Mouse (Mus musculus) B cell, adult 2 months (primary cell): ENCODE data around the gene Pm20d2.

Experiments used
- DNase-seq, 2 experiments: peaks; one replicate each; pipeline ENCODE4 v3.0.0; 2022

Pm20d2 gene

DNA sequence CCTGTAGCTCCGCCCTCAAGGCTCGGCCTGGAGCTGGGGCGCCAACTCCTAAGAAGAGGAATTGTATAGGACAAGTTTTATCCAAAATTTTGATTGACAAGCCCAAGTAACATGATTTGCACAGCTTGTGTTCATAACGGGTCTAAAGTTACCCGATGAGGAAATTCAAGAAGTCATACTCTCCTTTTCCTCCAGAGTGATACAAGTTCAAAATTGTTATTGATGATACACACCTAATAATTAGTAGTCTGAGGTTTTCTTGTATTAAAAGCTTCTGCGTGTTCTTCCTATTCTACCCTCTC is at the start of gene Pm20d2:
TSS of gene Pm20d2 (minus strand) at position 3 of the 302 bp plus-strand sequence.
- DNase-seq, result no peak

GRCm38 (mm10) chr4:33230881-33231280 is 41.3 kb upstream of the Pm20d2 start:
- no peak for DNase-seq

GRCm38 (mm10) chr4:33229639-33230038 is 40.1 kb upstream of the Pm20d2 start:
- DNase-seq, result no peak

GRCm38 (mm10) chr4:33227164-33227563 is 37.6 kb upstream of the Pm20d2 start:
- no peak for DNase-seq

DNA sequence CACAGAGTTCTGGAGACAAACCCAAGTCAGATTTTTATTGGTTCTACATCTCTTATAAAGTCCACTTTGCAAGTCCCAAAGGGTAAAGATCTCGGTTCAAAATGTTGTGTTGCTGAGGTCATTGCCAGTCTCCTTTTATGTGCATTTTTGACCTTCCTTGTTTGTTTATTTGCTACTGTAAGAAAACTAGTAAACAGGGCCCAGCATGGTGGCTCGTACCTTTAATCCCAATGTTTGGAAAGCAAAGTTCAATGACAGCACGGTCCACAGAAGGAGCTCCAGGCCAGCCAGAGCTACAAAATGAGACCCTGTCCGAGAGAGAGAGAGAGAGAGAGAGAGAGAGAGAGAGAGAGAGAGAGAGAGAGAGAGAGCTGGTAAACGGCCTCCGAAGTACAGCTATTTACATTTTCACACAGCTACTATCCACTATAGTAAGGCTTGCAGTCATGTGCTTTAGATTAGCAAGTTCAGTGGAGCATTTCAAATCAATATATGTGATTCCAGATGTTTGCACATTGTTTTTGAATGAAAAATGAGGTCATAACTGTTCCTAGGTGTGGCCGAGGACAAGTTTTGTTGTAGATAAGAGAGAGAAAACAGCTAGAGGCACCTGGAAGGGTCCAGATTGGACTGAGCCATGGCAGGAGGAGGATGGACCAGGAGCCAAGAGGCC is 34.6 kb upstream of the Pm20d2 start:
- no peak for DNase-seq

DNA sequence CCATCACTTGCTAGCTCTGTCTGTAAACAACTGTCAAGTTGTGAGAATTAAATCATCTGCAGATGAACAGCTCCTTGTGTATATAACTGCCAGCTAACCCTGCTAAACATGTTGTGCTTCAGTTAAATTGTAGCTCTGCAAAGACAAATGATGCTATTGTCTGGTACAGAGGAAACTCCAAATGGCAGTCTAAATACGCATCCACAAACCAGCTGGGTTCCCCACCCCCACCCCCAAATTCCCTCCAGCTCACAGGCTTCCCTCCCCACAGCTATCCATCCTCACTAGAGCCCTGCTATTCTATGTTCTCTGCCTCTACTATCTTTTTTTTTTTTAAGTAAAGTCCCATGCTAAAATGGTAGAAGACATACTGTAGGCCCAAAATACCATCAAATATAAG is 32.3 kb upstream of the Pm20d2 start:
- DNase-seq, result no peak

GRCm38 (mm10) chr4:33208881-33209841 is 19.6 kb upstream of the Pm20d2 start, which contains the start of gene Srsf12:
Gene Srsf12 (plus strand): TSS chr4:33208991.
- peak; percentile 13 to 30 for DNase-seq

- DNase-seq, result no peak
Observed at GRCm38 (mm10) chr4:33207551-33207950, 18.0 kb upstream of the Pm20d2 start.

DNA sequence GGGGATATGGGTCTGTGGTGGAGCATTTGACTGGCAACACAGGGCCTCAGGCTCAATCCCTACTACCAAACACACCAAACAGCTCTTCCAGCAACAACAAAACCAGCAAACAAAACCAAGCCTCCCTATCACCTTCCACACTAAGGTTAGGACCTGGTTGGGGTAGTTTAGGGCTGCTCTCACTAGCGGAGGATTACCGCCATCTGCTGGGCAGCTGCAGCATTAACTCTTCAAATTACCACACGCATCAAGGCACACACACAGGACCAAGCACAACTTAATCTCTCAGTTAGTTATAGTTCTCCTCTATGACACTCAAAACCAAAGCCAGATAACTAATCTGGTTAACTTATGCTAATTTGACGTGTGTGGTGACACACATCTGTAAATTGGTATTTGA is 15.1 kb upstream of the Pm20d2 start:
- peak; percentile 59 for DNase-seq

- DNase-seq, result no peak
Observed at GRCm38 (mm10) chr4:33198117-33198516, 8.6 kb upstream of the Pm20d2 start.

DNA sequence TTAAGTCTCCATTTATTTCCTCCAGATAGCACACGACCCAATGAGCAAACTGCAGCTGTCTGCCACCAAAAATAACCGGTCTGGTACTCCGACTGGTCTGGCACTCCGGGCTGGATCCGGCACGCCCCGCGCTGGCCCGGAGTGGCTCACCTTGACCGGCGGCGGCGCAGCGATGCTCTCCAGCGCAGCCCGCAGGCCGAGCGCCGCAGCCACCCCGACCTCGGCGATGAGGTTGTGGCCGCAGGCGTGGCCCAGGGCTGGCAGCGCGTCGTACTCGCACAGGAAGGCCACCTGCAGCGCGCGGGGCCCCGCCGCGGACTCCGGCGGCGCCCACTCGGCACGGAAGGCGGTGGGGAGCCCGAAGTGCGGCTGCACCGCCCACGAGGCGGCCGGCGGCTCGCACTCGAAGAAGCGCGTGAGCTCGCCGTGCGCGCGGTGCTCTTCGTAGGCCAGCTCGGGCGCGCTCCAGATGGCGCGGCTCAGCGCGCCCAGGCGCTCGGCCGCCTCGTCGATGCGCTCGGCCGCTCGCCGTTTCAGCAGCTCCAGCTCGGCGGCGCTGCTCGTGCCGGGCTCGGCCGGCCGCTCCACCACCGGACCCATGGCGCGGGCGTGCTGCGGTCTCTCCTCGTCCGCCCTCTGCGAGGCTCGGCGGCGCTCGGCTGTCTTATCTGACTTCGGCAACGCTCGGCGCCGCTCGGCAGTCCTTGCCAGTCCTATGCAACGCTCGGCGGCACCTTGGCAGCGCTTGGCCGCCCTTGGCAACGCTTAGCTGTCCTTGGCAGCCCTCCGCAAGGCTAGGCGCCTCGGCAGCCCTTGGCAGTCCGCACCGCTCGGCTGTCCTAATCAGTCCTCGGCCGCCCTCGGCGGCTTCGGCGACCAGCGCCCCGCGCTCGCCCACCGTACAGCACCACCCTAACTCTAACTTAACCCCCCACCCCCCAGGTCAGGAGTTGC is 479 bp downstream of the Pm20d2 start:
- peak; percentile 38 to 46 for DNase-seq

- peak; percentile 10 for DNase-seq
Observed at GRCm38 (mm10) chr4:33188164-33188563, 1.4 kb downstream of the Pm20d2 start.

DNA sequence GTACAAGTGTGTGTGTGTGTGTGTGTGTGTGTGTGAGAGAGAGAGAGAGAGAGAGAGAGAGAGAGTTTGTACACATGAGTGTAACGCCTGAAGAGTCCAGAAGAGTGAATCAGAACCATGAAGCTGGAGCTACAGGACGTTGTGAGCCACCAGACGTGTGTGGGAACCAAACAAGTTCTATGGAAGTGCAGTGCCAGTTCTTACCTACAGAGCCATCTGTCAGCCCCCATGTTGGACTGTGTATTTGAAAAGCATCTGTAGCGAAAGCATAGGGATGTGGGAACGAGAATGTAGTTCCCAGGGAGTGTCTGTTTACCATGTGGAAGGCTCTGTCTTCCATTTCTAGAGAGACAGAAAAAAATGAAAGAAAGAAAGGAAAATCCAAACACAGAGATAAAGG is 6.1 kb downstream of the Pm20d2 start:
- no peak for DNase-seq

- DNase-seq, result no peak
Observed at GRCm38 (mm10) chr4:33152087-33153038, 37.2 kb downstream of the Pm20d2 start.

DNA sequence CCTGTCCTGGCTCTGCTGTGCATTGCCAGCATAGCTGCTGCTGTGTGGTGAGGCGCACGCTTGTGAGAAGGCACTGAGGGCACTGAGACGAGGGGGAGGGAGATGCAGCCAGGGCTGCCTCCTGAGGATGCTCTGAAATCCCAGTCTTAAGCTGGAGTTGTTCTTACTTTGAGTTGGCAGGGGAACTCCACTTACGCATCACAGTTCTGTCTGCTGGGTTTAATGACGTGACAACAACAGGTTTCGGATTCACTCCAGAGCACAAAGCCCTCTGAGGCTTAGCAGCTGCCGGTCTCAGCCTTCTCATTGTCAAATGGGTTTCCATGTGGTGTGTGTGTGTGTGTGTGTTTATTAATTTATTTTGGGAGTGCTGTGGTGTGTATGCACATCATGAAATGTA is 40.4 kb downstream of the Pm20d2 start:
- DNase-seq, result no peak

DNA sequence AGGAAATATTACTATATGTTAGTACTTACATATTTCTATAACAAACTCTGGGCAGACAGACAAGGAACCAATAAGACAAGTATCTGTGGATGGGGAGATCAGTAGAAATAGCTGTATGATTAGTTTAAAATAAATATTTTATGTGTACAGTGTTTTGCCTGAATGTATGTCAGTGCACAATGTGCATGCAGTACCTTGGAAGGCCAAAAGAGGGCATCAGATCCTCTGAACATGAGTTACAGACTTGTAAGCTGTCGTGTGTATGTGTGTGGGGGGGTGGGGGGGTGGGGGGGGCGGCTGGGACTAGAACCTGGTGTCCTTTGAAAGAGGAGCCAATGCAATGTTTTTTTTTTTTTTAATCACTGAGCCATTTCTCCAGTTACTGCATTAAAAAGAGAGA is 41.7 kb downstream of the Pm20d2 start:
- DNase-seq, result peak; percentile 67 to 69

DNA sequence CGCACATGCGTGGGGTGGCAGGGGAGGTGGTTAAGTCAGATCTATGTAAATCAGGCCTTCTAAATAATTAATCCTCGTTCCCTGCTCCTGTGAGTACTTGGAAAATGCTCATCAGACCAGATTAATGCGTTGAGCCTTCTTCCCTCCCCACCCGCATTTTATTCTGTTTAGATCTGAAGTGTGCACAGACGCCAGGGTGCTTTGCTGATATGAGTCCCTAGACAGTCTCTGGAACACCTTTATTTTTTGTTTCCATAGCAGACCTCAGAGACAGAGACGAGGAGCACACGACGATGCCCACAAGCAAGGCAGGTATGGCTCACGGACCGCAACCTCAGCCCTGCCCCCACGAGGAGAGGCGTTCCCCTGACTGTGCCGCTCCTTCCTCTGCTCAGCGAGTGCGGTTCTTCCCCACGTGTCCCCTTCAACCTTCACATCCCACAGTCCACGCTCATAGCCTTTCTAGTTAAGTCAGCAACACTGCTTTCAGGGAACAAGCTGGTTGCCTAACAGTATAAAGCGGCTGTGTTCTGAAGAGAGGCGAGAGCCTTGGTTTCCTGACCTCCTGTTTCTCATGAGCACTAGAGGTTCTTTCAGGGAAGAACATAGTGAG is 42.8 kb downstream of the Pm20d2 start:
- DNase-seq, result no peak

GRCm38 (mm10) chr4:33132221-33132620 is 57.3 kb downstream of the Pm20d2 start, which contains the start of gene Gabrr1:
Gene Gabrr1 (plus strand): TSS chr4:33132521.
- no peak for DNase-seq

DNA sequence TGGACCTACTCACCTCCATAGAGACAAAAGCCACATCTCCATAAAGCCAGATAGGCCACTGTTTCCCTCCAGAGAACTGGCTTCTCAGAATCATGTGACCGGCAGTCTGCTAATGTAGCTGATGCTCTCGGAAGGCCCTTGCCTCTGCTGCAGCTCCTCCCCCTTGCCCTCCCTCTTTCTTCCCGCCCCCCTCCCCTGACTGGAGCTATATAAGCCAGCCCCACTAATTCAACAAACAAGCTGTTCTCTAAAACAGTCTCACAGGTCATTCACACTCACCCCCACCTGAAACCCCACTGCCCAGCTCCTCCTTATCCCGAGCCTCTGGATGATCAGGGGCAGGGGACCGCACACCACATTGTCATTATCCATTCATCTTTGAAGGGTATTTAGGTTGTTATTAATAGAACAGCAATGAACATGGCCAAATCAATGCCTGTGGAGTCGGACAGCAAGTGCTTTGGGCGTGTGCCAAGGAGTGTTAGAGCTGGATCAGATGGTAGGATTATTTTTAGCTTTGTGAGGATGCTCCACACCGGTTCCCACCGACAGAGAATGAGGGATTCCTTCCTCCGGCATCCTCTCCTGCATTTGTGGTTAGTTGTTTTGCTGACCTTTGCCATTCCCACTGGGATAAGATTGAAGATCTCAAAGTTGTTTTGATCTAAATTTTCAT is 64.0 kb downstream of the Pm20d2 start:
- DNase-seq, result no peak

DNA sequence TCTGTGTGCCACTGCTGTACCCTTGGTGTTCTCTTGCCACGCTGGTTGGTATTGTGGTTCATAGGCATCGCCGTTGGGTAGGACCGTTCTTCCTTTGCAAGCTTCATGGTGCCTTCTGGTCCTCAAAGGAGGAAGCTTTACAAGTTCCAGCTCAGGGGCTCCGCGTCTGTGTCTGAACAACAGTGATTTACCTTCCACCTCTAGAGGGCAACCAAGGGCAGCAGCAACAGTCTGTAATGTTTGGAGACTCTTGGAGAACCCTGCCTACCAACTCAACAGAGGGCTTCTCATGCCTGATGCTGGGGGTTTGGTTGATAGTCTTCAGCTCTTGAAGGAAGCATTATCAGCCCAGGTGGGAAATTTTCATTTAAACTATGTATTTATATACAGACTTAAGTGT is 65.0 kb downstream of the Pm20d2 start:
- DNase-seq, result peak; percentile 59 to 62
